Mouse (Mus musculus): ENCODE measurements around the gene Ablim1.

Ablim1 gene

DNA sequence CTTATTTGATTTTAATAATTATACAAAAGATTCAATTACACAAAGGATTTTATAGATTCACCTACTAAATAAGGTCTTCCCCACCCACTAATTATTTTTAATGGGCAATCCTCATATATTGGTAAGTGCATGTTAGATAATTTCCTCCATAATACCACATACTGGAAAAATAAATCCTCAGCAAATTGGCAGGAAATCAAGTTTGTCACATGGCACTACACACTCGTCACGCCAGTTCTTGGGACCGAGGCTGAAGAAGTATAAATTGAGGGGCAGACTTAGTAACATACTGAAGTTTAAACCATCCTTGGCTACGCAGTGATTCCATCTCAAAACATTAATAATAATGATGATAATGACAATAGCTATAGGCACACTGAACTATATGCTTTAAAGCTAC is 8.1 kb downstream of the Ablim1 start:
- in situ Hi-C loops (cut with MboI, MseI) = no loop called here

DNA sequence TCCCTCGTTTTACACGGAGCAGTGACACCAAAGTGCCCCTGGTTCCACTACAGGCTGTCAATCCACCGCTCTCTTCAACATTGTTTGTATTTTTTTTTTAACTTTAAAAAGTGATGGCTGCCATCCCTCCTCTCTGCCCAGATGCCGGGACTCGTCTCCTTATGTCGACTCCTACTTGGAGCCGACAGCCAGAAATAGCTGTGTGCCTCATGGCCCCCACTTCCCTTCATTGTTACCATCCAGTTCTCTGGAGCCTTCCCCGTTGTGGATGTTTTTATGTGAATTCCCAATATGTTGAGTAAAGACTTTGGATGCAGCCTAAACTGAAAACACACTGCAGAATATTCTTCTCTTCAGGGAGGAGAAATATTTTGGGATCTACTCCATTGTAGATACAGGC is 8.7 kb downstream of the Ablim1 start:
- in situ Hi-C loops (cut with MboI, MseI) = no loop called here

DNA sequence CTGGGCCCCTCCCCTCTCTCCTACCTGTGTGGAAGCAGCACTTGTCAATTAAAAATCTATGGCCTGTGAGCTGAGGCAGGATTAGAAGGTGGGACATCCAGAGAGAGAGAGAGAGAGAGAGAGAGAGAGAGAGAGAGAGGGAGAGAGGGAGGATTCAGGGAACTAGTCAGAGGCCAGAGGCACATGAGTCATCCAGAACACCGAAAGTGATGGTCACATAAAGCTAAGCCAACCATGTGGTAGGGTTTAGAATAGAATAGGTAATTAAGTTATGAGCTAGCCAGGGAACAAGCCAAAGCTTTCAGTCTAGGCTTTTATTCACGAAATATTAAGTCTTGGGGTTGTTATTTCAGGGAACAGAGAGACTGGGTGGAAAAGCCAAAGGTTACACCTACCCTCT is 10.1 kb downstream of the Ablim1 start:
- in situ Hi-C loops (cut with MboI, MseI) = no loop called here

DNA sequence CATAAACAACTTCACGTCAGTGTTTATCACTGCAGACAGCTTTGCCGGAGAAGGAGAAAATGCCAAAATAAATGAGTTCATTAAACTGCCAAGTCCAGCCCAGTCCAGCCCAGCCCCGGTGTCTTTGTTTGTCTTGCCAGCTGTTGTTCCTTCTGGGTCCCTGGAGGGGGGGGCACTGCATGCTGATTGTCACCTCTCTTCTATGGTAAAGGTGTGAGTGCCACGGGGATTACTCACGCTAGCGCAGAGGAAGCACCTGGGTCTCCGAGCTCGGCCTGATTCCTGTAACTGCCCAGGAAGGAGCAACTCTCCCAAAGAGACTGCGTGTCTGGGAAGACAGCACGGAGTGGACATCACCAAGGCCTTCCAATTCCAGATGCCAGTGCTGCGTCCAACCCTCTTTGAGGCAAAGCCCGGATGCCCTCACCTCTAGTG is 12.7 kb downstream of the Ablim1 start:
- in situ Hi-C loops (cut with MboI, MseI) = no loop called here

DNA sequence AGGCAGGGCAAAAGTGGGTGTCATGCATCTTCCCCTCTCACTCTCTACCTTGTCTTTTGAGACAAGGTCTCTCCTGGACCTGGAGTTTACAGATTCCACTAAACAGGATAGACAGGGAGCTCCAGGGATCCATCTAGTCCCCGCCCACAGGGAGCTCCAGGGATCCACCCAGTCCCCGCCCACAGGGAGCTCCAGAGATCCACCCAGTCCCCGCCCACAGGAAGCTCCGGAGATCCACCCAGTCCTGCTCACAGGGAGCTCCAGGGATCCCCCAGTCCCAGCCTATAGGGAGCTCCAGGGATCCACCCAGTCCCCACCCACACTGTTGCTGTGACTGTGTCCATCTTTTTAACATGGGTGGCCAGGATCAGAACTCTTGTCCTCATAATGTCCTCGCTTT is 16.7 kb downstream of the Ablim1 start:
- in situ Hi-C loops (cut with MboI, MseI) = no loop called here

DNA sequence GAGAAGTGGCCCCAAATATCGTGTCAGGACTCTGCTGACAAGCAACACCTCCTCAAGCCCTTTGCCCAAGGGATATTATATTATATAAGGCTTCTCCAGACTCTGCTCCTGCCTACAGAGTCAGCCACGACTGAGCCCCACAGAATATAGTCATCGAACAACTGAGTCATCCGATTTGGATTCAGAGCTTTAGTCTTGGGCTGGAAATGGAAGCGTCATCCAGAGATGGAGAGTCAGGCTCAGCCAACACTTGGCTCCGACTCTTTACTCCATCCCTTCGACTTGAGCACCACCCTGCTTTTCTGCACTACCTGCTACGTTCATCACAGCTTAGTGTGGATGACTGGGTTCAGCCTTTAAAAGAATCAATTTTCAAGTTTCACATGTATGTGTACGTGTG is 17.3 kb downstream of the Ablim1 start:
- in situ Hi-C loops (cut with MboI, MseI) = no loop called here

DNA sequence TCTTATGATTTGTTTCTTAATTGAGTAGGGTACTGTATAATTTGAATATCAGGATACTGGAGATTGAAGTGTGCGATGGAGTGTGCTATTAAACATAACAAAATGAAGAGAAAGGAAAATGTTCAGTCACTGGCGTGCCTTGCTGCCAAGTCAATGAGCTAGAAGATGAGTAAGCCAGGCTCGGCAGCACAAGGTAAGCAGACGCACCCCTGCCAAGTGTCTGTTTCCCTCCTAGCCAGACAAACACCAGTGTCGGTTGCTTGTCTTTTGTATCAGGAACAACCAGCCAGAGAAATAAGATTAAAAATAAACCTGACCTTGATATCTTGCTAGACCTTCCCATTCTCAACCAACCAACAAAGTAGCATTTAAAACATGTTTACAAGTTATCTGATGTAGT is 18.2 kb downstream of the Ablim1 start:
- in situ Hi-C loops (cut with MboI, MseI) = no loop called here

DNA sequence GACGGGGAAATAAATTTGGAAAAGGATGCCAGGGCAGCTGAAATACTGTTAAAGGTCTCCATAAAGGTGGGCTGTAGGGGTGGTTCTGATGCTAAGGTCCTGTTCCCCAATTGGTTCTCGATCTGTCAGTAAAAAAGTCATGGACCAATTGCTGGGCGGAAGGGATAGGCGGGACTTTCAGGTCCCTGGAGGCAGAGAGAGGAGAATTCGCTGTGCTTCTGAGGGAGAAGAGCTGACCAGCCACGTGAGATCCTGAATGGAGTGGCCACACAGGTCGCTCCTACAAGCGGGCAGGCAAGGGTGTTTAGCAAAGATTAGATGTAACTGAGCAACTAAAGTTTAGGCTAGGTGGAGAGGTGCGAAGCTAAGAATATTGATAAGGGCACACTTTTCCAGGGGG is 19.2 kb downstream of the Ablim1 start:
- in situ Hi-C loops (cut with MboI, MseI) = no loop called here

DNA sequence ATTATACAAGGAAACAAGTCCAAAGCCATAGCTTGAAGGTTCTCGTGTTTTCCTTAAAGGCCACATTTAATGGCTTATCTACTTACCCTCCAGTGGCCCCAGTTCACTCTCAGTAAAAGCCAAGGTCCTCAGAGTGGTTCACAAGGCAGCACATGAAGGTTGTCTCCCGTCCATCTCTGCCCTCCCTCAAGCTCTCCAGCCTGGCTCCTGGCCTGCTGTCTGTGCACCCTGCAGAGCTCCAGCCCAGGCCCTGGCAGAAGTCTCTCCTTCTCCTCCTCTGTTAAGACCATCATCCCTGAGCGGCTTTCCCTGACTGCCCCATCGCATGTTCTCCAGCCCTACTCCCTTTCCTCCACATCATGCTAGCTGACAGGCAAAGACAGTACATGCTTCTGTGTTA is 20.4 kb downstream of the Ablim1 start:
- in situ Hi-C loops (cut with MboI, MseI) = no loop called here

DNA sequence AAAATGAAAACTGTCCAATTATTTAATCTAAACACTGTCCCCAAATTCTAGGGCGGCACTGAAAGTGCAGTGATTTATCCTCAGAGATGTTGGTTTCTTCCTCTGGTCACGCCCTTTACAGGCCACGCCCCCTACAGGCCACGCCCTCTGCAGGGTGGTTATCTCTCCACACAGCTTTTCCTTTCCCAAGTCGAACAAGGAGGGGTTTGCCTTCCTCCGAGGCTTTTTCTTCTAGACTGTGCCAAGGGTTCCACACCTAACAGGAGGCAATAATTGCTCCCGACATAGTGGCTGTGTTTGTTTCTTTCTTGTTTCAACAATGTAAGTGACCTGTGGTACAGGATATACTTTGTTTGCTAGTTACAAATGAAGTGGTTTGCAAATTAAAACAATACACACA is 21.0 kb downstream of the Ablim1 start:
- in situ Hi-C loops (cut with MboI, MseI) = no loop called here

DNA sequence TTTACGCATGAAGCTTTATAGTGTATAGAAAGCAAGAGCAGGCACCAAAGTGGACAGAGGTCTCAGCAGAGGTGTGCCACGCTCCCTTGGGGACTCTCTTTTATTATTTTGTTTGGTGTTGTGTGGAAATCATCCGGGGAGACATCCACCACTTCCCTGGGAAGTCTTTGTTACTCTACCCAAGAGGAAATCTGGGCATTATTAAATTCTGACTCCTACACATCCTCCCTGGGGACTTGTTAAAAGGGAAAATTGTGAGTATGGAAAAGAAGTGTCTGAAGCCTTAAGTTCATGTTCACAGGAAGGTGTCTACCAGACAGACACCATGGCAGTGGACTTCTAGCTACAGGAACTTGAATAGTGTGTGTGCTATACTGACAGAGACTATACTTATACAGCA is 31.4 kb downstream of the Ablim1 start:
- in situ Hi-C loops (cut with MboI, MseI) = no loop called here

DNA sequence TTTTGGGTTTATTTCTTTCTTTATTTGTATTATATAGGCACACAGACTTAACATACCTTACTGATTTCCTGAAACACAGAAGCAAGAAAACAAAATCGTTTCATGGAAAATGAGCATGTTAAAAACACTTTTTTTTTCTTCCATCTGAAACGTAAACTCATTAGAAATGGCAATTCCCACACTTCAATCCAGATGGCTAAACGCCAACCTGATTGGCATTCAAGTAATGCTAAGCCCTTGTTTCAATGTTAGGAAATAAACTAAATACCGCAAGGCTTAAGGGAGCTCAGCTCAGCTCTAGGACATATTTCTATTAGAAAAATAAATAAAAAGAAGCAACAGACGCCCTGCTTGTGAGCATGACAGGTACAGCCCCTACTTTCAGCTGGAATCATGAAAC is 32.1 kb downstream of the Ablim1 start:
- in situ Hi-C loops (cut with MboI, MseI) = no loop called here

DNA sequence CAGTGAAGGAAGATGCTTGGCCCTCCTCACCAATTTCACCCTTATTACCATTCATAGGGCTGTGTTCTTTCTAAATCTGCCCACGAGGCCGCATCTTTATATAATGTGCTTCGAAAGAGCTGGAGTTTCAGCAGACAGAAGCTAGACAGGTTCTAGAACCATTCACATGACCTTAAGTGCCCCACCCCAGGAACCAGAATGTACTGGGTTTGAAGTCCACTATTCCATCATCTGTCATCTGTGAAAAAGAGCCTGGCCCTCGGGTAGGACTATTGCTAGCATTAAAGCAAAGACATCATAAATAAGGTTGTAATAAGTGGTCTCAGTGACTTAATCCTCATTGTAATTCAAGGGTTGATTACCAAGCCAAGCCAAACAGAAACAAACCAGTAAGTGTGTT is 35.1 kb downstream of the Ablim1 start:
- in situ Hi-C loops (cut with MboI, MseI) = no loop called here

DNA sequence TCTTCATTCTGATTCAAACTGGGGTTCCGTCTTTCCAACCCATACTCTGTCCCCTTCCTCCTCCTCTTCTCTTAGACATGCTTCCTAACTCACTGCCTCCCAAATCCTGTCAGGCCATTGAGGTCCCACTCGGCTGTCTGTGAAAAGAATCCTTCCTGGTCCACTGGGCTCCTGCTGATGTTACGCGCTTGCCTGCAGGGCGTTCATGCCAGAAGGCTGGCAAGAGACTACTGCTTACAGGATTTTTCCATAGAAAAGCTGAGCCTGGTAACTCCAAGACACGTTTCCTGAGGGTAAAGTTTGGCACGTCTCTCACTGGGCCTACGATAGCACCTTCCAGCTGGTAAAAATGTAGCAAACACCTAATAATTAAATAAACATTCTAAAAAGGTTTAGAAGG is 36.5 kb downstream of the Ablim1 start:
- in situ Hi-C loops (cut with MboI, MseI) = no loop called here

DNA sequence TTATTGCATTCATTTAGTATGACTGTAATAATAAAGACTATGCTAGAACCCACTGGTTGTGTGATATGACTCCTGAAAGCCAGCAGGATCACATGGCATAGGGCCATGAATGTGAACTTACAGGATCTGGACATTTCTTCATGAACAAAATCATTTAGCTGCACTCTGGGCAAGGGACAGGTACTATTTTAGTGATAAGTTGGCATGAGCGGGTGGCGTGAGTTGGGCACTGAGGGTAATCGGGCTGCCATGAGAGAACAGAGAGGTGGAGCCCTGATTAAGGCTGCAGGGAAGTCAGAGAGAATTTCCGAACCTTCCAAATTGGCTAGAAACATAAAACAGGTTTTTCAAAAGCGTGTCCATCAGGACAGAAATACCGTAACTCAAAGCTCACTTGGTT is 37.7 kb downstream of the Ablim1 start:
- in situ Hi-C loops (cut with MboI, MseI) = no loop called here

DNA sequence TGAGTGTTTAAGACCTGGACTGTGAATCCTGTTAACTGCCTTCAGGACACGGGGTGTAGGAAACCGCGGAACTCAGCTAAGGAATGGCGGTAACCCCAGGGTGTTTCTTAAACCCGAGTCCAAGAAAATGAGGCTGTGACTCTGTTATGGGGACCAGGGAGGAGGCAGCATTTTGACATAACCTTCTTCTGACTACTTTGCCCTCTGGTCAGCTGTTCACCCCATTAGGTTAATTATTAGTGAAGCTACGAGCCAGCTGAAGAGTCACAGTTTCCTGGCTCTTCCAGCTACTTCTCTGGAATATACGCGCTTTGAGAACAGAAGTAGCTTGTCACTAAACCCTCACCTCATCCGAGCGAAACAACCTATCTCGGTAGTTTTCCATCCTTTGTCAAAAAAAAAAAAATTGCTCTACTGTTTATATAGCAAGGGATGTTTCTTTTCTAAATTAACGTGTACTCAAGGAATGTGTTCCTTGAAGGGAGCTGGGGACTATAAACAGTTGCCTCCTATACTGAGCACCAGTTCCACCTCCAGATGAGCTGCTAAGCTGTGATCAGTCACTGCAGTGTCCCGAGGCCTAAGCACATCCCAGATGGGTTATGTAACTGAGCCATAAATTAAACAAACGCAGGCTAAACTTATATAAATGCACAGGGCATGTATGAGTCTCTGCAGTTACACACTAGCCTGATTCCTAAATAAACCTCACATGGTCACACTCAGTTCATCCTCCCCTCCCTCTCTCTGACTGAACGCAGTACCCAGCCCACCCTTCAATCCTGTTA is 39.4 kb downstream of the Ablim1 start:
- in situ Hi-C loops (cut with MboI, MseI) = no loop called here

DNA sequence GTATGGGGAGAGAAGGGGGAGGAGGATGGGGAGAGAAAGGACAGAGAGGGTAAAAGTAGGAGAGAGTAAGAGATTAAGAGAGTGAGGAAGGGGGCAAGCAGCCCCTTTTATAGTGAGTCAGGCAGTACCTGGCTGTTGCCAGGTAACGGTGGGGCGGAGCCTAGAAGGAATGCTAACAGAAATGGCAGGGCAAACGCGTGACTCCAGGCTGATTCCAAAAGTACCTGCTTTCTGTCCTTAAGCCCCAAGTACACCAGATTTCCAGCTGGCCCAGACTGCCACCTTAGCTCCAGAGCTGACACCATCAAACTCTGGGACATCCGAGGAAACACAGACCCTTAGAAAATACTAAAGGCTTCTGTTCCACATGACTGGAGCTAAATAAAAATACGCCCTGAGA is 40.0 kb downstream of the Ablim1 start:
- in situ Hi-C loops (cut with MboI, MseI) = no loop called here

DNA sequence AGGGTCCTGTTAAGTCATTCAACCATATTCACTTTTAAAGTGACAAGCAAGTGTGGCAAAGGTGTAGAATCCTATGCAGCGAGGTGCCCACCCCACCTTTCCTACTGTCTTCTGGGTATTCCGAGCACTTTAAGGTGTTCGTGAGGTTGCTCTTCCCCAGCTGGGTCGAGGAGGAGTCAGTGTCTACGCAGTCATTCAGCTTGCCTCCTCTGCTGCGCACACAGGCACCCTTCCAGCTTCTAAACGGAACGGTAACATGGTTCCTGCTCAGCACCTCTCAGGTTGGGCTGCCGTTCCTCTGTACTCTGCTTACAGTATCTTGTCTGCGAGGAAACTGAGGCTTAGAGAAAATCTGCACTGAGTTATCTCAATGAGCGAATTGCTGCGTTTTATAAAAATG is 40.4 kb downstream of the Ablim1 start:
- in situ Hi-C loops (cut with MboI, MseI) = no loop called here

DNA sequence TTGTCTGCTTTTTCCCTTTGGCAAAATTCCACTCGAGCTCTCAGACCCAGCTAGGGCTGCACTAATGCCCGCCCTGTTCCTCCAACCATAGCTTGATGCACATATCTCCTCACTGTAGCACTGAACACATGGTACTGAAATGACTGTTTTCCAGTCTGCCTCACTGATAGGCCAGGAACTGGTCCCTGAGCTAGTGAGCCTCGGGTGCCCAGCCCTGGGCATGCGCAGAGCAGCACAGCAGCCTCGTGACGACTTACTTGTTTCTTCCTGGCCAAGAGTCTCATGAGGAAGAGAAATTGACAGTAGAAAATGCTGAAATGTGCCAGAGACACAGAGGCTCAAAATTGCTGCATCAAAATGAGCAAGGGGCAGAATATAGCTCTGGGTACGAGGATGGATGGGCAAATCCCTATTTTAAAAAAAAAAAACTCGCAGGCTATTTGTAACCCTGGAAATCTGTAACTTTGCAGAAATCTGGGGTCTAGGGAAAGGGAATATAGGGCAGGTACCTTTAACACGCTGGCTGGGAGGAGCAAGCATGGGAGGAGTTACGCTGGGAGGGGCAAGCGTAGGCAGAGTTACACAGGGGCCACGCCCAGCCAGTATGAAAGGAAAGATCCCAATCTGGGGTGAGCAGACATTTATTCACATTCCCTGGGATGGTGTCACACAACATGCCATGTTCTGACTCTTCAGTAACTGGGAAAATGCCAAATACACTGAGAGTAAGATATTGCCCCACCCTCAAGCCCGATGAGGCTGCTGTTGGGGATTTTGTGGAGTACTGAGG is 41.7 kb downstream of the Ablim1 start:
- in situ Hi-C loops (cut with MboI, MseI) = no loop called here

DNA sequence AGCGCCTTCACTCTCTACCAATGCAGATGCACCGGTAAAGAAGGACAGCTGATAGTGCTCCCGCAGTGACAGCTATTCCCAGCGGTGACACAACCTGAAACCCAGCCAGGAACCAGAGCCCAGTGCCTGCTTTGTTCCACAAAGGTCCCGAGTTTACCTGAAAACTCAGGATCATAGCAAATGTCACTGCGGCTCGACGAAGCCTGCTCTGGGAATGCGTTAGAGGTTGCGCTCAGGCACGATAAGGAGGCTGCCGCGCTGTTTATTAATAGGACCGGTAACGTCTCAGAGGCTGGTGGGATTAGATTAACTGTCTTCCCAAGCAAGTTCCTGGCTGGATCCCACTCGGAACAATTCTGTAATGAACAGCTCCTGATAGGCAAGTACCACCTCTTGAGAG is 43.0 kb downstream of the Ablim1 start:
- in situ Hi-C loops (cut with MboI, MseI) = no loop called here

DNA sequence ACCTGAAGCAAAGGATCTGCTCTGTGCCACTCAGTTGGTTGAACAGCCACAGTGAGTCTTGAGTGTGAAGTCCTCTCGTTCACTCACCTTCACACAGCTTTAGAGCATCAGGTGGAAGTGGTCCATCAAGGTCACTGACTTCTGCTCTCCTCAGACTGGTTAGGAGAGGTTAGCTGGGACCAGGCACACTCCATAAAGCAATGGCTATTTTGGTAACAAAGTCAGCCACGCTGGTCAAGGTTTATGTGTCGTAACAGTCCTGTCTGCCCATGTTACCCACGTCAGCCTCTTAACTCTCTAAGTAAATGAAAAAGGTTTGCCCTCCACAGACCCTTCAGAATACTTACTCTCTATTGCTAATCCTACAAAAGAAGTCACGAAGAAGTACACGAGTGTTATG is 44.0 kb downstream of the Ablim1 start:
- in situ Hi-C loops (cut with MboI, MseI) = no loop called here

DNA sequence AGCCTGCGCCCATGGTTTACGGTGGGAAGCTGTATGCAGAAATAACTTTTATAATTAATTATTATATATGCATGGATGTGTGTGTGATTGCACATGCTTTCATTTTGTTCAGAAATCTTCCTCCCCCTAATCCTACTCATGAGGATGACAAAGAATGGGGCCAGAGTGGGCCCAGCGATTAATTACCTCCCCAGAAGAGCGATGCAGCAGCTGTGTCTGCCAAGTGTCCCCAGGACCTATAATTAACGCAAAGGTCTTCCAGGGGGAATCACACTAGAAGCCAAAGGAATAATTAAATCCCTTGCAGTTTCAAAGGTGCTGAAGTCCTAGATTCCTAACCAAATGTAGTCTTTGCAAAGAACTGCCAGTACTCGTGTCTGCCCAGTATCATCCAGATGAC is 44.9 kb downstream of the Ablim1 start:
- in situ Hi-C loops (cut with MboI, MseI) = no loop called here

DNA sequence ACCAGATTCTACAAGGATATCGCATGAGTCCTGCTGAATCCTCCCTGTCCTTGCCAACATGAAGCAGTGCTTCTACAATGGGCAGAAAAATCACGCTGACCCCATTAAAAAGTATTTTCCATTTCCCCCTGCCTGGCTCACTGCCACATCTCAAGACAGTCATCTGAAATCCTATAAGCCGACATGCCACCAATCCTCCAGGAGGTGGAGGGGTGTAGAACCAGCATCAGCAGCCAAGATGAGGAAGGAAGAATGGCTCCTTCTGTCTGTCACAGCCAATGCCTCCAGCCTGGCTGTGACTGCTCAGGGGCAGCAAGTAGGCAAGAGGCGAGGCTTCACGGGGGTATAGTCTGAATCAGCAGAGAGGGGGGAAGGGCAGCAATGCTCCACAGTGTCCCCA is 47.2 kb downstream of the Ablim1 start:
- in situ Hi-C loops (cut with MboI, MseI) = no loop called here

Data from T-helper 1 cell (primary cell).